Mouse (Mus musculus): Measurements from ENCODE around the gene Klk1b4.

Gene Klk1b4

DNA sequence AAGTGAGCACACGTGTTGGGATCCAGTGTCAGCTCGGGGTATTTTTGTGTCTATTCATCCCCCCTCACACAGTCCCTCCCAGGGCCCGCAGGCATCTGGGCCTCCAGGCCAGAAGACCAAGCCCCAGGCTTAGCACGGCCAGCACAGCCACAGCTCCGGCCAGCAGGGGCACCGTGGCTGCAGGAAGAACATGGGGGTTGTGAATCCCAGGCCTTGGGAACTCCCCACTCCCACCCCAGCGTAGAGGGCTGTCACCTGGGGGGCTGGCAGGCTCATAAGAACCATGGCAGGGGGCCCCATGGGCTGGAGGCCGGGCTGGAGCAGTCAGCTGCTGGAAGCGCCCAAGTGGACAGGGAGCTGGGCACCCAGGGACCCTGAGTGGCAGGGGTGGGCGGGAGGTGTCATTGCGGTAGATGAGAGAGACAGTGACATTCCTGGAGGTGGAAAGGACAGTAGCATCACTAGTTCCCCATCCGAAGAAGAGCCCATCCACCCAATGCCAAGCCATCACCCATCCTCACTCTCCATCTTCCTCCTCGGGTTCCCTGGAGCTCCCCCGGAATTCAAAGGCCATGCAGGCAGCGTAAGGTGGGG lies 45.9 kb downstream of the Klk1b4 start:
- DNase-seq (ENCODE audit: low read depth): no peak

DNA sequence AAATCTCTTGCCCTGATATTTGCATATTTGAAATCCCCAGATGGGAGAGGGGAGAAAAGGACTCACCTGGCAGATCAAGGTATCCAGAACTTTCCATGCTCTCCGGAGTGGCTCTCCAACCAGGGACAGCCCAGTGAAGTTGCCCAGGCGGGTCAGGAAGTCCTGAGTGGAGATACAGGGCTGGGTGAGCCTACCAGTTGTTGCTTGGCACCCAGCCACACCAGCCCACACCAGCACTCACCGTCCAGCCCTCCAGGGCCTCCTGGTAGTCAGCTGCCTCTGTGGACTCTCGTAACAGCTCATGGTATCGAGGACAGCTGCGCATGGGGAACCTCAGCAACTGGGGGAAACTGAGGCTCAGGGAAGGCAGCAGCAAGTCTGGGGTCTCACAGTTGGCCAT lies 47.7 kb downstream of the Klk1b4 start:
- no peak for DNase-seq (ENCODE audit: low read depth)

DNA sequence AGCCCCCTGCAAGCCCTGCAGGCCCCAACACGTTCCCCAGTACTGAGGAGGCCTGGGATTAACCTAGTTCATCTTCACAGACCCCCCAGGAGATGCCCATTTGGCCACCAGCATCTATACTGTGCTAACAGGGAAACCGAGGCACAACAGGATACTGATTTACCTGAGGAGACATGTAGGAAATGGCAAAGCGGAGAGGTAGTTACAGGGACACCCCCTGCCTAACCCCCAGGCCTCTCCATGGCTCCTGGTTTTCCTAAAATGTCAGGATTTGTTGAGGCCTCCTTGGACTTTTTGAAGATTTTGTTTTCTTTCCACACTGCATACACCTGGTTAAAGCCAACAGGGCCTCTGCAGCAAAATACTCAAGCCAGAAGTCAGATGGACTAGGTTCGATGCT lies 50.0 kb downstream of the Klk1b4 start, which contains the start of gene Acp4:
Gene Acp4, minus strand, starts transcription at position 101 of the 400 bp plus-strand sequence.
- DNase-seq (ENCODE audit: low read depth): no peak

DNA sequence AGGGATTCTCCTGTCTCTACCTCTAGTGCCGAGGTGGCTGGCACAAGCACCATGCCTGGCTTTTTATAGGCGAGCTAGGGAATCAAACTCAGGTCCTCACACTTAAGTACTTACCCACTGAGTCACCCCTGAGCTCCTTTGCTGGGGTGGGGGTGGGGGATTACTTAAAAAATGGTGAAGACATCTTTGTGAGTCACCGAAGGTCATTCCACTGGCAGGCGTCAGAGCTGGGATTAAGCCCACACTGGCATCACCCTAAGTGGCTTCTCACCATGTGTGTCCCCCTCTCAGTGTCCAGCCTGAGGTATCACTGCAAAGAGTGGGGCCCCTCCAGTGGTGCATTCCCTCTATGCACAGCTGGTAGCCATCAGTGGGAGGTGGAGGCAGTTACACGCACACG lies 53.2 kb downstream of the Klk1b4 start:
- DNase-seq (ENCODE audit: low read depth): no peak

DNA sequence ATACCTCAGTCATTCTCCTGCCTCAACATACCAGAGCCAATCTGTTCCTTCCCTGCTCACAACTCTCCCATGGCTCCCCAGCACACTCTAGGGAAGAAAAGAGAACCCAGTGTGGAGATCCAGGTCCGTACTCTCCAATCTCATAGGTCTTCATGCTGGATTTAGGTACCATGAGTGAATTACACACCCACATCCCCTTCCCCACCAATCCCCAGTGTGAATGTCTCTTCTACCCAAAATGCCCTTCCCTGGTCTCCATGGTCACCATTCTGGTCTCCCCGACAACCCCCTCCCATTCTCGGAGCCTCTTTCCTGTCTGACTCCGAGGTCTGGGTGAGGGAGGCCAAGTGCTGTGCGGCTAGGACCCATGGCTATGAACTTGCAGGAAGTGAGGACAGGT lies 53.9 kb downstream of the Klk1b4 start, which contains the start of gene Gm15517:
Gene Gm15517, plus strand, starts transcription at position 301 of the 400 bp plus-strand sequence.
- DNase-seq (ENCODE audit: low read depth): no peak

Data from induced T-regulatory cell, adult 2 months (primary cell).